8 mouse cellular contexts compared by ENCODE assay signal in the genomic region with DNA sequence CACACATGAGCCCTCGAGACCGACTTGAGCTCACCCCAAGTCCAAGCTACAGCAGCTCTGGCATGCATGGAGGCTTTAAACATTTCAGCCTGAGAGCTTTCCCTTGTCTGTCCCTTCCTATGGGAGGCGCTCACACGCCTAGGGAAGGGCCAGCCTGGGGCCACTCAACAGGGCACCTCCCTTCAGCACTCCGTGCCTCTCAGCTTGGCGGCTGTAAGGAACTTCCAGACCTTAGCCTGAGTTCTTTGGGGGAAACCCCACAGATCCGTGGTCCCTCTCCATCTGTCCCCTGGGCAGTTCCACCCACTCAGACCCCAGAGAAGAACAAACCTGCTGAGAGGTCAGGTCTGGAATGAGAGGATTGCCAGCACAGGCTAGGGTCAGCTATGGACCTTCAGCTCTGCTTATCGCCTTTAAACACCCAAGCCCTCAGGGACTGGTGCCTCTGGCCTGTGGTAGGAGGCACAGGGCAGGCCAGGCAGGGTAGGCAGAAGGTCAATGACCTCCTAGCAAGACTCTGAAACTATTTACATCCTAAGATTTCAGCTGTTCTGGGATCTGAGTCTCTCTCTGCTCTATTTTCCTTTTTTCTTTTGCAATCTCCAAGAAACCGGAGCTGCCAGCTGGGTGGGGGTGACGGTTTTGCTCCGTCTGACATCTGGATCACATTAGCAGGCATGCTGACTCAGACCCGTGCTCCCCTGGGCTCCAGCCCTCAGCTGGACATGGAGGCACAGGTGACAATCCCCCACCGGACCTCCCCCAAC. TPM values are rescaled to one million over a fixed set of nuclear protein-coding genes. Genes with fewer than 3 reads are reported as not detected.
A peak's percentile ranks its signal among the peaks of the same experiment; 100 is the strongest.
DNase-seq lines count a peak whose midpoint lies in the region; ATAC-seq and TF ChIP-seq lines count a peak whose summit lies in the region.
"Had no signal": no experiment of that assay in that cellular context is flagged by ENCODE, and none has a peak within 500 bp of the region (broad histone marks: within the 10 kb centered on the region; RNA-seq: fewer than 3 reads in every experiment).

No protein-coding gene starts in this region.

- H3K4me2 ChIP-seq in neural tube, embryonic 15.5 days: no peak overlapping the region
- H3K4me2 ChIP-seq in embryonic facial prominence, embryonic 12.5 days (replicated peaks): no peak overlapping the region
- H3K4me2 ChIP-seq in heart, embryonic 12.5 days: no peak overlapping the region
- no peak overlapping the region for H3K4me2 ChIP-seq in stomach, postnatal 0 days (replicated peaks; ENCODE audit: low read depth)

- H3K4me1 ChIP-seq in neural tube, embryonic 15.5 days: peaks cover 12% of the 10 kb centered on the region
- H3K4me1 ChIP-seq in embryonic facial prominence, embryonic 12.5 days: peaks cover 49% of the 10 kb centered on the region
- peaks cover 76% of the 10 kb centered on the region for H3K4me1 ChIP-seq in heart, embryonic 12.5 days (replicated peaks)
- H3K4me1 ChIP-seq in stomach, postnatal 0 days (replicated peaks; ENCODE audit: control insufficient read depth, insufficient read depth): no peaks in the 10 kb centered on the region

- peak; percentile 56 for TF ChIP-seq CTCF in stomach, postnatal 0 days (IDR thresholded peaks at IDR 0.05; ENCODE audit: low read depth)

- H3K36me3 ChIP-seq in neural tube, embryonic 15.5 days: no peaks in the 10 kb centered on the region
- H3K36me3 ChIP-seq in embryonic facial prominence, embryonic 12.5 days: peaks cover 41% of the 10 kb centered on the region
- peaks cover 39% of the 10 kb centered on the region for H3K36me3 ChIP-seq in heart, embryonic 12.5 days
- H3K36me3 ChIP-seq in stomach, postnatal 0 days (ENCODE audit: control insufficient read depth, insufficient read depth, low read length): no peaks in the 10 kb centered on the region

- no peak overlapping the region; the same call in 1 of the 2 replicates for H3K27ac ChIP-seq in neural tube, embryonic 15.5 days (replicated peaks)
- H3K27ac ChIP-seq in embryonic facial prominence, embryonic 12.5 days: peak overlapping the region; percentile 88
- H3K27ac ChIP-seq in heart, embryonic 12.5 days (ENCODE audit: poor library complexity, severe bottlenecking): peak overlapping the region; percentile 37
- H3K27ac ChIP-seq in stomach, postnatal 0 days (replicated peaks): peak overlapping the region; percentile 30; the same call in 1 of the 2 replicates

- peak; percentile 62 for DNase-seq in neural tube, embryonic 10.5 days (ENCODE audit: extremely low spot score, low spot score)
- no peak for DNase-seq in stomach, postnatal 0 days (ENCODE audit: low spot score)
- DNase-seq in kidney, postnatal 25 days: no peak
- no peak for DNase-seq in layer of hippocampus, adult 8-10 months (ENCODE audit: low spot score in 2 of 2)

- 63% methylated on average over 13 of the region's 13 CpGs for WGBS in neural tube, embryonic 15.5 days
- 23% methylated on average over 13 of the region's 13 CpGs for WGBS in embryonic facial prominence, embryonic 12.5 days
- WGBS in heart, embryonic 12.5 days: 30% methylated on average over 13 of the region's 13 CpGs
- WGBS in stomach, postnatal 0 days: 54% methylated on average over 13 of the region's 13 CpGs

- no peak for ATAC-seq in neural tube, embryonic 15.5 days (ENCODE audit: low FRiP score)
- no peak for ATAC-seq in embryonic facial prominence, embryonic 12.5 days (ENCODE audit: insufficient number of reproducible peaks, insufficient read depth, low FRiP score, low TSS enrichment)
- ATAC-seq in heart, embryonic 12.5 days (ENCODE audit: insufficient number of reproducible peaks, low FRiP score): no peak
- ATAC-seq in stomach, postnatal 0 days (ENCODE audit: low FRiP score, low TSS enrichment): peak; percentile 41; the same call in 1 of the 2 replicates
- ATAC-seq: forebrain, embryonic 16.5 days had no signal

- no peak overlapping the region for H3K9ac ChIP-seq in neural tube, embryonic 15.5 days (replicated peaks)
- H3K9ac ChIP-seq in embryonic facial prominence, embryonic 12.5 days: 0 out of 2 replicates have a peak overlapping the region, but pooled peaks have one; percentile 17
- H3K9ac ChIP-seq in heart, embryonic 12.5 days: no peak overlapping the region
- H3K9ac ChIP-seq in stomach, postnatal 0 days (ENCODE audit: low read length): no peak overlapping the region

- H3K9me3 ChIP-seq in neural tube, embryonic 15.5 days (replicated peaks): no peaks in the 10 kb centered on the region
- H3K9me3 ChIP-seq in embryonic facial prominence, embryonic 12.5 days: no peaks in the 10 kb centered on the region
- no peaks in the 10 kb centered on the region for H3K9me3 ChIP-seq in heart, embryonic 12.5 days (replicated peaks)
- H3K9me3 ChIP-seq in stomach, postnatal 0 days (ENCODE audit: control insufficient read depth, low read length): no peaks in the 10 kb centered on the region

- no peaks in the 10 kb centered on the region for H3K27me3 ChIP-seq in neural tube, embryonic 15.5 days (replicated peaks)
- H3K27me3 ChIP-seq in embryonic facial prominence, embryonic 12.5 days: no peaks in the 10 kb centered on the region
- no peaks in the 10 kb centered on the region for H3K27me3 ChIP-seq in heart, embryonic 12.5 days (replicated peaks)
- H3K27me3 ChIP-seq in stomach, postnatal 0 days (ENCODE audit: control insufficient read depth, insufficient read depth, low read length): no peaks in the 10 kb centered on the region

- no peak for TF ChIP-seq EP300 in stomach, postnatal 0 days (optimal IDR thresholded peaks at IDR 0.05)

- H3K4me3 ChIP-seq in neural tube, embryonic 15.5 days (replicated peaks): no peak overlapping the region
- H3K4me3 ChIP-seq in embryonic facial prominence, embryonic 12.5 days: no peak overlapping the region
- H3K4me3 ChIP-seq in heart, embryonic 12.5 days: no peak overlapping the region
- H3K4me3 ChIP-seq in stomach, postnatal 0 days (ENCODE audit: low read depth, low read length): no peak overlapping the region

RNA-seq across cellular contexts. Expression of a gene that starts 19.5 kb away (rescaled TPM):
- 13.4 and 17.0 TPM in 2 replicates for polyA plus RNA-seq in neural tube, embryonic 15.5 days (2015; fragmentation: Nextera tagmentation; extraction: Ambion mirVana)
- 47.3 and 47.4 TPM in 2 replicates for polyA plus RNA-seq in embryonic facial prominence, embryonic 12.5 days (2016; fragmentation: Nextera tagmentation; extraction: Ambion mirVana)
- 30.4 and 31.9 TPM in 2 replicates for polyA plus RNA-seq in heart, embryonic 12.5 days (2016; fragmentation: Nextera tagmentation; extraction: Ambion mirVana)
- polyA plus RNA-seq in stomach, postnatal 0 days (2015; fragmentation: Nextera tagmentation; extraction: Ambion mirVana): 11.3 and 11.9 TPM in 2 replicates
- total RNA-seq in layer of hippocampus, adult 8-10 months (2022): 10 to 100 TPM; 60.5 to 69.2 (median 63.8) TPM

RNA-seq across cellular contexts. Expression of a gene that starts 55.4 kb away (rescaled TPM):
- 38.0 and 42.9 TPM in 2 replicates for polyA plus RNA-seq in neural tube, embryonic 15.5 days (2015; fragmentation: Nextera tagmentation; extraction: Ambion mirVana)
- 27.6 and 30.3 TPM in 2 replicates for polyA plus RNA-seq in embryonic facial prominence, embryonic 12.5 days (2016; fragmentation: Nextera tagmentation; extraction: Ambion mirVana)
- 101 and 104 TPM in 2 replicates for polyA plus RNA-seq in heart, embryonic 12.5 days (2016; fragmentation: Nextera tagmentation; extraction: Ambion mirVana)
- polyA plus RNA-seq in stomach, postnatal 0 days (2015; fragmentation: Nextera tagmentation; extraction: Ambion mirVana): 66.1 and 74.6 TPM in 2 replicates
- total RNA-seq in layer of hippocampus, adult 8-10 months (2022): 10 to 100 TPM; 25.5 to 30.6 (median 27.9) TPM
